Mouse (Mus musculus): Measurements from ENCODE around the gene Rpa2.
"Not testable (repeated sequence)": the region's sequence is repeated elsewhere in the genome, so short reads cannot be mapped to it uniquely, and the experiment has no call there.

The Rpa2 gene

DNA sequence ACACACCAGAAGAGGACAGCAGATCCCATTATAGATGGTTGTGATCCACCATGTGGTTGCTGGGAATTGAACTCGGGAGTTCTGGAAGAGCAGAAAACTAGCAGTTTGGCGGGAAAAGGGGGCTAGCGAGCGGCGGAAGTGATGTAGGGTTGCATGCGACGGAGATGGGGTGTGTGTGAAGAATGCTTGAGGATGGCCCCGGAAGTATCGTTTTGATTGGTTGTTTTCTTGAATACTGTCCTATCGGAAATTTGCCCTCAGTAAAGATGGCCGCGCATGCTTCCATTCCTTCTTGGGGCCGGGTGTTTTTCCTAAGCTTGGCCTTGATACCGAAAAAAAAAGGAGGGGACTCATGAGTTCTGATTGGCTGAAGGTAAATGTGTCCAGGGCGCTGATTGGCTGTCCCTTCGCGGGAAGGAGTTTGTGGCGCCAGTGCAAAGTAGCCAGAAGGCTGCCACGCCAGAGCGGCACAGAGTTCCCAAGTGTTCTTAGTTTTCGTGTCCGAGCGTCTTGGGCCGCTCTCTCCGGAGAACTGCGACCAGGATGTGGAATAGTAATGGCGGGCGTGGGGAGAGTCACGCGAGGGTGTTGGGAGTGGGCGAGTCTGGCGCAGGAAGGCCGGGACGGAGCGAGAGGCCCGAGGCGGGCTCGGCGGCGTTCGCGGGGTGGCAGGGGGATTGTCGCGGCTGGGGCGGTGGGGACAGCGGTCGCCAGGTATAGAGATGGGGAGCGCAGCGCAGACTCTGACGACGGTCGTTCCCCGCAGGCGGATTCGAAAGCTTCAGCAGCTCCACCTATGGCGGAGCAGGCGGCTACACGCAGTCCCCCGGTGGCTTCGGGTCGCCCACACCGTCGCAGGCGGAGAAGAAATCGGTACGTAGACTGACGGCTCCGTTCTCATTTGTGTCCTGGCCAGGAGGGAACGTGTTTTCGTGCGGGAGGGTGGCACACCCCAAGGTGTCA lies at the start of gene Rpa2:
Gene Rpa2 (plus strand): TSS at position 419 of the 963 bp plus-strand sequence.
- DNase-seq (ENCODE audit: low read depth): peak; percentile 100

DNA sequence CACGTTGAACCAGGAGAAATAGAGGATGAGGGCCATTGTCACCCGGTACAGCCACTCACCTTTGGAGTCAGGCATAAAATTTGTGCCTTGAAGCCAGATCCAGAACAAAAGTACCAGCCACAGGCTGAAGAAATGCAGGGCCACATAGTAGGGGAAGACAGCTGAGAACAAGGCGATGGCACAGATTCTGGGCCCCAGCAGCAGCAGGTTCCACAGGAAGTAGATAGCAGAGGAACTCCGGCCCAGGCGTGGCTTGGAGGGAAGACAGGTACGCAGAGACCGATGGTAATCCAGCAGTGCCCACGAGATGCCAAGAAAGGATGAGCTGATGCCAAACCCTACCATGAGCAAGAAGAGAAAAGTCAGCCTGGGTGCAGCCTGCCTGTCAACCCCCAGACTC lies 39.9 kb upstream of the Rpa2 start:
- no peak for DNase-seq (ENCODE audit: low read depth)

DNA sequence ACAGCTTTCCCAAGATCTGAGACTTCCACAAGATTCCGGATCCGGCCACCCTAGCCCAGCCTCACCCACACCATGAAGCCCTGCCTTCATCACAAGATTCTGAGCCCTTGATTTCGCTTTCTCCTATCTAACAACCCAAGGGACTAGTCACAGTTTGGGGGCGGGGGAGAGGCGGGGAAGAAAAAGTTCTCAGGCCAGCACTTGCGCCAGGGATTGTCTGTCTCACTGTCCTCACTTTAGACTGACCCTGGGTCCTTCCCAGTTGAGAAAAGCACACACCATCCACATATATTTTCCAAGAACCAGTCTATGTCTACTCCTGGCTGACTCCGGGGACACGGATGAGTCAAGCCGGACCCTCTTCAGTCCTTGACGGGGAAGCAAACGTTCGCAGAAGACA lies 36.5 kb upstream of the Rpa2 start:
- DNase-seq (ENCODE audit: low read depth): no peak

DNA sequence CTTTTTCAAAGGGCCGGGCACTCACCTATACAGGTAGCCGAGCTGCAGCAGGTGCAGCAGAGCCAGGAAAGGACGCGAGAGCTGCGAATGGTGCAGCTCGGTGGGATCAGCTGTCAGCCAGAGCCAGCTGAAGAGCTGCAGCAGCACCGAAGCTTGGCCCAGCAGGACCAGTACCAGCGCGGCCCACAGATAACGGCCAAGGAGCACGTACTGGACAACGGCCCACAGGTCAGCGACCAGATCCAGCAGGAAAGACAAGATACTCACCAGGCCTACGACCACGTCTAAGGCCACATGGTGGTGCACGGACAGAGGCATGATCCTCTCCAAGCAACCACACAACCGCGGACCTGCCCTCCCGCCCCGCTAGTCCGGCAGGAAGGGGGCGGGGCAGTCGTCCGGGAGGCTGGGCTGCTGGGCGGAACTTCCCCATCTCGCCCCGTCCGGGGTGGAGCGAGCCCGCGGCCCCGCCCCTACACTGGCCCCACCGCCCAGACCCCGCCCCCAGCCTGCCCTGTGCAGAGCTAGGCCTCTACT lies 35.9 kb upstream of the Rpa2 start, which contains the start of gene Xkr8:
Gene Xkr8 (minus strand): TSS at position 399 of the 537 bp plus-strand sequence.
- peak; percentile 51 for DNase-seq (ENCODE audit: low read depth)

DNA sequence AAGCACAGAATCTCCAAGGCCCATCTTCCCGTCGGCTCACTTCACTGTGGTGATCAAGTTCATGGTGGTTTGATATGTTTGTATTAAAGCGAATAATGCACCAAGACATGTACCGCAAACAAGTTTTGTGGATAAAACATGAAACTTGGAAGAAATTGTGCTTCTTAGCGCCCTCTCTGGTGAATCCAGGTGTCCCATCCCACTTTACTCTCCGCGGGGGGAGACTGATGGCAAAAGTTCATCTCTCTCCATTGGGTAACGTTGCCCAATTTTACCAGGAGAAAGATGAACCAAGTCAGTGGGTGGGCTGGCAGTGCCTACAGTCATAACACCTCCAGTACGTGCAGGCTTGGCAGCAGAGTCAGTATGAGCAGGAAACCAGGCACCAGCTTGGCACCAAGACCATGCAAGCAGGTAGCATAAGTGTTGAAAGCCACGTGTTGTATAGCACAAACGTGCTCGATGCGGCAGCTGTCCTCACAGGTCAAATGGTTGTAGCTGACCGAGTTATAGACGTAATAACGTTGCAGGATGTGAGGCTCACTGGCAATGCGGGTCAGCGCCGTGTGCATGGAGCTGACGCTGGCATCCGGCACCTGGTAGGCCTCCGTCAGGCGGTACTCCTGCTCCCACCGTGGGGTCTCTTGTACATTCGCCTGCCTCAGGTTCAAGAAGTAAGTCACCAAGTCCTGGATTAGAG lies 34.9 kb upstream of the Rpa2 start:
- DNase-seq (ENCODE audit: low read depth): no peak

DNA sequence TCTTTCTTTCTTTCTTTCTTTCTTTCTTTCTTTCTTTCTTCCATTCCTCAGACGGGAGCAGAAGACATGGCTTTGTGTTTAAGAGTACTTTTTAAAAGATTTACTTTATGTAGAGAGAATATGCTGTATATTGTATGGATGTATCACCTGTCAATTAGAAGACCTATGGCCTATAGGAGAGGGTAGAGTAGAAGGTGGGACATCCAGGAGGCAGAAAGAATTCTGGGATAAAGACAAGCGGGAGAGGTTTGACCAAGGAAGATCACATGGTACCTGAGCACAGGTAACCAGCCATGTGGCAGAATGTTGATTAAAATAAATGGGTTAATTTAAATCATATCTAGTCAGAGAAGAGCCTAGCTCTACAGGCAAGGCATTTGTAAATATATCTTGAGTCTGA lies 33.4 kb upstream of the Rpa2 start:
- no peak for DNase-seq (ENCODE audit: low read depth)

DNA sequence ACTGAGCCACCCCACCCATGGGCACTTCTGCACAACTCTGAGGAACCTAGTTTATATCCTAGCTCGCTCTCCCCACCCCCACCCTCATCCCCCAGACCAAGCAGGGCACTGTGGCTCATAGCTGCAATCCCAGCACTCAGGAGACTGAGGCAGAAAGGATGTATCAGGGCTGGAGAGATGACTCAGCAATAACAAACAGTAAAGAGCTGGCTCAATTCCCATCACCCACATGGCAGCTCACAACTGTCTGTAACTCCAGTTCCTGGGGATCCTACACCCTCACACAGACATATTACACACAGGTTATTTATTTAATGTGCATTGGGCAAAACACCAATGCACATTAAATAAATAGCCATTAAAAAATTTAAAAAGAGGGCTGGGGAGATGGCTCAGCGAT lies 32.7 kb upstream of the Rpa2 start:
- DNase-seq (ENCODE audit: low read depth): no peak

DNA sequence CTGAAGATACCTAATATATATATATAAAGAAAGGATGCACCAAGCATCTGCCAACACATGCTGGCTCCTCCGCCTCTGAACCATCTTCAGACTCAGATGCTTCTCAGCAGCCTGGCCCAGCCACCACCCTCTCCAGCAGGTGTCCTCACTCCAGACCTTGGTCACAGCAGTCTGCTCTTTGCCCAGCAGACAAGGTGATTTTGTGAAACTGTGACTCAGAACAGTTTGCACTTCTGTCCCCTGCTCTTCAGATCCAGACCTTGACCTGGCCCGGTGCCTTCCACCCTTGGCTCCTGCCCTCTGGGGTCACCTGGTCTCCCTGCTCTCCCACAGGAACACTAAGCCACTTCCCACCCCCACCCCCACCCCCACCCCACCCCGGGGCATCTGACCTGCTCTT lies 32.2 kb upstream of the Rpa2 start:
- no peak for DNase-seq (ENCODE audit: low read depth)

DNA sequence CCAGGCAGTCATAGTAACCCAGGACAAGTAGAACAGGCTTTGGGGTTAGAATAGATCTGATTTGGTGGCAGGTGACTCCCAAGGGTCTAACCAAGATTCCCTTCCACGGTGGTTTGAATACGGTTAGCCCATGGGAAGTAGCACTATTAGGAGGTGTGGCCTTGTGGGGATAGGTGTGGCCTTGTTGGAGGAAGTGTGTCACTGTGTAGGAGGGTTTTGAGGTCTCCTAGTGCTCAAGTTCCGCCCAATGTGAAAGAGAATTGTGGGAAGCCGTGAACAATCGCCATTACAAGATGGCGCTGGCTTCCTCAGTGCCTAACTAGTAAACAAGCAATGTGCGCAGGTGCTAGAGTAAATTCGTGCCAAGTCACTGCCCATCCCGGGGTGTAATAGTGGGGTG lies 31.0 kb upstream of the Rpa2 start:
- not testable (repeated sequence) for DNase-seq (ENCODE audit: low read depth)

DNA sequence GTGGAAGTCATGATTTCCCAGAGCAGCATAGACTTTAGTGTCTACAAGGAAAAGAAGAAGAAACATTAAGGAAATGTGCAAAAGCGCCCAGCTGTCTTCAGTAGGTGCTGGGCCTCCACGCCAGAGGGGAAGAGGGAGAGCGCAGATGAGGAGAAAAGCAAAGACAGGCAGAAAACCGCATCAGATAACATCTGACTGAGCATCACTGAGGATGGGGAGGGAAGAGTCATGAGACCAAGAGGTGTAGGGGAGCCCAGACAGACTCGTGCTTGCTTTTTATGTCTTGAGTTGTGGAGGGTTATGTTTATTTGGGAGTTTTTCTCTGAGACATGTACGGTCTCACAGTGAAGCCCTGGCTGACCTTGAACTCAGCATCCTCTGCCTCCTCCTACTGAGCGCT lies 26.6 kb upstream of the Rpa2 start:
- DNase-seq (ENCODE audit: low read depth): no peak

DNA sequence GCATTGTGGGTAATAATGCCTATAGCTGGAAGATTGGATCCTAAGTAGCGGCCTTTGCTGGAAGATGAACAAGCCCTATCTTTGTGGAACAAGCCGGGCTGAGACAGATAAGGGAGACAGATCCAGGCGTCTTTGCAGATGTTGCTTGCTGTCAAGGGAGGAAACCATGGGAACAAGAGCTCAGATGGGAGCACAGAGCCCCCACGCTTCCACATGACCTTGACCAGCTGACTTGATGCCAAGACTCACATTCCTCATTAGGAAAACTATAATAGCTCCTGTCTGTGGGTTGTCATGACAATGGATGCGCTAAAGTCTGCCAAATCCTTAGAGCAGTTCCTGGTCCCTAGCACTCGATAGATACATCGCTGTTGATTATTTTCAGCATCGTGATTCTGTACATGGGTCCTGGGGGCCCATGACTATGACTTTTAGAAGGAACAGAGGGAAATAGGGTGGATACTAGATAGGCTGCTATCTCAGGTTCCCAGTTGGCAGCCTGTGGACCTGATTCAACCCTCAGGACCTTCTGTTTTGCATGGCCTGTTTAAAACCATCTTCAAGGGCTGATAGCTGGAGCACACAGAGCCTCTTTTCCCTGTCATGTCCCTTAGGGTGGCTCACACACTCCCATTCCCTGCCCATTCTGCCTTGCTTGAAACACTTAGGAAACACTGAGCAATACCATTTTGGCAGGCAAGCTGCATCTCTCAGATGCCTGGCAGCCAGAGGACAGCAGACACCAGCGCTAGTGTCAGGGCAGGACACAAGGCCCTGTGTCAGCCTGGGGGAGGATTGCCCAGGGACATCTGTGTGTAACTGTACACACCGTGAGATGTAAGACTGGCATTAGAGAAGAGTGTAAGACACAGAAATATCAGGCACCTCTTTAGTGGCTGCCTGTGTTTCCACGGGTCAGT lies 23.9 kb upstream of the Rpa2 start:
- no peak for DNase-seq (ENCODE audit: low read depth)

DNA sequence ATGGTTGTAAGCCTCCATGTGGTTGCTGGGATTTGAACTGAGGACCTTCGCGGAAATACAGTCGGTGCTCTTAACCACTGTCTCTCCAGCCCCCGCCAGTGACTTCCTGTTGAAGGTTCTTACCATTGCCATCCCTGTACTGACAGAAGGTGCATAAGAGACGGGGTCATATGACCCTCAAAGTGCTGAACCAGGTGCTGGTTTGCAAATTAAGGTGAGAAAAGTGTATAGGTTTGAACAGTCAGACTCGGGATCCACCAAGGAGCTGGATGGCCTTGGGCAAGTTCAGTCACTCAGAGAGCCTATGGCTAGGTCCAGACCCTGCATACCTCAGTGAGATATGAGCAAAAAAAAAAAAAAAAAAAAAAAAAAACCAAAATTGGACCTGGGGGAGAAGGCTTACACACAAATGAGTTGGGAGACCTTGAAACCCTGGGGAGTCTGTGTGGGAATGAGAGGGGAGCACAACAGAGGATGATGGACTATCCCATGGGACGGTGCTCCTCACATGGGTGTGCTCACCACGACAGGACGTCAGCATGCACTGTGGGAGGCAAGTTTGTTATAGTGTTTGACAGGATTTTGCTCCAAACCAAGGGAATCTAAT lies 21.1 kb upstream of the Rpa2 start:
- no peak for DNase-seq (ENCODE audit: low read depth)

DNA sequence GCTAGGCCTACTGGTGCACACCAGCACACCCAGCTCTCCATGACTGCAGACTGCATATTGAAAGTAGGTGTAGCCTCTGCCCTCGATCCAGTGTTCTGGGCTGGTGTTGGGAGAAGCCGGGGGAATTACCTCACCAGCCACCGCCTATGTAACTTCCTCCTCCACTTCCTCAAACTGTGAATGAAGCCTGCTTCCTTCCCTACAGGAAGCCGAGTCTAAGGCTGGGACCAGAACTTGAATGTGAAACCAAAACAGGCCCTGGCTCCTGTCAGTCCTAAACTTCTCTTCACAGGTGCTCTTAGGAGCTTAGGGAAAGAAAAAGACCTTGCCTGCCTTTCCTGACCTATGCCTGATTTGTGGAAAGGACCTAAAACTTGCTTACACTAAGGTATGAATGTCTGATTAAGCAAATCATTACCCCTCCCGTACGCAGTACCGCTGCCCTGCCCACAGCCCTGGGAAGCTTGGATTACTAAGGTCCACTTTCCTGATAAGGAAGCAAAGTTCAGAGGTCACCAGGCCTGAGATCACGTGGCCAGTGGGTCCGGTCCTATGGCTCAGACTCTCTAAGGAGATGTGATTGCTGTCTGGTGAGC lies 20.4 kb upstream of the Rpa2 start:
- no peak for DNase-seq (ENCODE audit: low read depth)

DNA sequence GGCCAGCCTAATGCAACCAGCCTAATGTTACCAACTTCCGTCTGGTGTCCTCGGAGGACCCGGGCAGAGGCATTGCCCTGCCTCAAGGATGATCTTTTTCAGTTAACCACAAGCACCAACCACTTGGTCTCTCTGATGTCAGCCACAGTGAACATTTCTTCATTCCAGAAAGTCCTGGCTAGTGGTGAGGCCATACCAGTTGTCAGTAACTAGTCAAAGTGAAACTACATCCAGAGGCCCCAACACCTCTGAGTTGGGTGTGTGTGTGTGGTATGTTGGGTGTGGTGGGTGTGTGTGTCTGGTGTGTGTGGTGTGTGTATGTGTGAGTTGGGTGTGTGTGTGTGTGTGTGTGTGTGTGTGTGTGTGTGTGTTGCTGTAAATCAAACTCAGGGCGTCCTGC lies 19.4 kb upstream of the Rpa2 start:
- no peak for DNase-seq (ENCODE audit: low read depth)

DNA sequence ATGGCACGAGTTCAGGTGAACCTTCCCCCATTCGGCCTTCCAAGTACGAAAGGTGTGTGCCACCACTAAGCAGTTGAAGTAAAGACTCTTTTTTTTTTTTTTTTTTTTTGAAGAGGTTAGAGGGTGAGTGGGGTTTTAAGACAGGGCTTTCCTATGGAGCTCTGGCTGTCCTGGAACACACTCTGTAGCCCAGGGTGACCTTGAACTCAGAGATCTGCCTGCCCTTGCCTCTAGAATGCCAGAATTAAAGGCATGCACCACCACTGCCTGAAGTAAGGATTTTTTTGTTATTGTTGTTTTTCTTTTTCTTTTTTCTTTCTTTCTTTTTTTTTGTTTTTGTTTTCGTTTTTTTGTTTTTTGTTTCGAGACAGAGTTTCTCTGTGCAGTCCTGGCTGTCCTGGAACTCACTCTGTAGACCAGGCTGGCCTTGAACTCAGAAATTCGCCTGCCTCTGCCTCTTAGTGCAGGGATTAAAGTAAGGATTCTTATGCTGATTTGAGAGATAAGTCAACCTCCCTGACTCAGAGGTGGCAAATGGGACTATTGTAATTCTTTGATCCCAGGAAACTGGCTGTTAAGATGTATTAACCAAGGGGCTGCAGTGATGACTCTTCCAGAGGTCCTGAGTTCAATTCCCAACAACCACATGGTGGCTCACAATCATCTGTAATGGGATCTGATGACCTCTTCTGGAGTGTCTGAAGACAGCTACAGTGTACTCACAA lies 18.7 kb upstream of the Rpa2 start:
- no peak for DNase-seq (ENCODE audit: low read depth)

DNA sequence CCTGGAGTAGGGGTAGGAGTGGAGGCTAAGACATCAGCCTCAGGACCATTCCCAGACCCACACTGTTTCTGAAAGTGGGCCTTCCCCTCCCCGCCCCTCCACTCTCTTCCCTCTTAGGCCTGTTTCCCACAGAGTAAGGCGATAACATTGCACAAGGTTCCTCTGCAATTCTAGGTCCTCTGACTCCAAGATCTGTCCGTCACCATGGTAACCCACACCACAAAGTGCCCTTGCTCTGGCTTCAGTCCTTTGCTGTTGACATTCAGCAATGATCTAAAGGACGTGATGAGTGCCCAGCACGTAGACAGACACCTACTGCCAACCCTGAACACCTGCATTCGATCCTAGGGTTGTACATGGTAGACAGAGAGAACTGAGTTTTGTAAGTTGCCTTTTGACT lies 15.1 kb upstream of the Rpa2 start:
- no peak for DNase-seq (ENCODE audit: low read depth)

DNA sequence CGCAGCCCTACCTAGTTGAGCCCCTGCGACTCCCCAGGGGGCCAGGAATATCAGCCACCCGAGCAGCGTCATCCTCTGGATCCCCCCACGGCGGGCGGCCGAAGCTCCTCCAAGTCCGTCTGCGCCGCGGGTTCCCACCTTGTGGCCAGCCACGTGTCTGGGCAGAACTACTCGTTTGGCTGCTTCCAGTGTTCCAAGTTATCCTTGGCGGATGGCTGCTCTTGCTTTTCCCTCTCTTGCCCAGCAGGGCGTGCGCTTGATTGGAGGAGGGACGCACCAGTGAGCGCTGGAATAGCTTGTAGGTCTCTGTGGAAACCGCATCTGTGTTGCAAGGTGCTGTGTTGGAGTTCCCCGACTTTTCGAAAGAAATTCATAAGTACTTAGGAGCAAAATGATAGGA lies 11.2 kb upstream of the Rpa2 start, which contains the start of gene Smpdl3b:
Gene Smpdl3b (minus strand): TSS at position 279 of the 400 bp plus-strand sequence.
- DNase-seq (ENCODE audit: low read depth): peak; percentile 77

DNA sequence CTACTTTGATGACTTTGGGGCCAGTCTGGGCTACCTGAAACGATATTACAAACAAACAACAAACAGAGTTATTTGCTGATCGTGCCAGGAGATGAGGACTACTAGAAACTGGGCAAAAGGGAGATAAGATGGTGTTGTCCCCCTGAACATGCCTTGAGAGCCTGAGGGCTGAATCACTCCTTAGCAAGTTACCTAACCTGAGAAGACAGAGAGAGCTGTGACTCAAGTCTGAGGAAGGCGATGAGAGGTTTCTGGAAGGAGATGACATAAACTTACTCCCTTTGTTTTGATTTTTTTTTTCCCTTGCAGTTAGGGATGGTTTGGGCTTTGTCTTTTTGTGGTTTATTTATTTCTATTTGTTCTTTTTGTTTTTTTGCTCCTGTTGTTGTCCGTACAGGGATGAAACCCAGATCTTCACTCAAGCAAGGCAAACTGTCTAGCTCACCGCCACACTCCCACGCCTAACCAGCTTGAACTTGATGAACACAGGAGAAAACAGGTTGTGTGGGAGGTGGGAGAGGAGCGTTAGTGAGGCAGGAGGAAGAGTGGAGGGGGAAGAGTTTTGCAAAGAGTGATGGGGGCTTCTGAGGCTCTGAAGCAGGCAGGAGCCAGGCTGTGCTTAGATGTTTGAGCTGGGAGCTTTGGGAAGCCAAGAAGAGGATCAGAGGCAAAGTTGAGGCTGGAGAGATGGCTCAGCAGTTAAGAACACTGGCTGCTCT lies 10.3 kb upstream of the Rpa2 start:
- DNase-seq (ENCODE audit: low read depth): no peak

DNA sequence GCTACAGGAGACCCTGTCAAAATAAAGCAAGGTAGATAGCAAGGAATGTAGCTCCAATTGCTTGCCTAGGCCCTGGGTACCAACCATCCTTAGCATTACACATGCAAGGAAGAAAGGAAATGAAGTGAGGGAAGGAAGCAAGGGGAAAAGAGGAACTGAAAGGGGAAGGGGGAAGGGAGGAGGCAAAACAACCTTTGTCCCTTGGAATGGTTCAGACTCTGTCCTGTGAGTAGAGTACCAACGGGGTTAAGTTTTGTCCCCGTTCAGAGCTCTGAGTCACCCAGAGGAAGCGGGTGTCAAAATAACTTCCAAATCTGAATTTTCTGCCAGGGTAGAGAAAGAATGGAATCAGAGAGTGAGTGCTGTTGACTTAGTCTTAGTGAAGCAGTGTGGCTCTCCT lies 7.8 kb upstream of the Rpa2 start:
- DNase-seq (ENCODE audit: low read depth): no peak

DNA sequence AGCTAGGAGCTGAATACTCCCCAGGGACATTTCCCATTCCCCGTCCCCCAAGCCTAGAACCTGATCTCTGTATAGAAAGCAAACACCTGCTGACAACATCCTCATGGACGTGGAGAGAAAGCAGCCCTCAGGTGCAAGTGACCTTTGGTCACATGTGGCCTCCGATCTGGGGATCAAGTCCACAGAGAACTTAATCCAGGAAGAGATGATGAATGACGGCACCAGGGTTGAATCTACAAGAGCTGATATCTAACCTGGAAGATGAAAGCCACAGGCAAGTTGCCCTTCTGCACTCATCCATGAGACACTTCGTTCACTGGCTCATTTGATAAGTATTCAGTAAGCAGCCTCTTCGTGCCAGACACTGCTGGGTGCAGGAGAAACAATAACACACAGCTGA lies 5.5 kb upstream of the Rpa2 start:
- no peak for DNase-seq (ENCODE audit: low read depth)
